Mouse (Mus musculus) G1E (cell line): Measurements from ENCODE around the gene Fam90a1a. TPM values are rescaled to one million over a fixed set of nuclear protein-coding genes. Genes with fewer than 3 reads are reported as not detected.

Experiments used
- ATAC-seq: 2 replicates; pipeline ENCODE4 v1.8.0; 2016; ENCODE audit warnings: mild to moderate bottlenecking; ENCODE audit not compliant: insufficient number of reproducible peaks, poor library complexity, low FRiP score, severe bottlenecking; ENCODE audit errors: extremely low read depth
- DNase-seq: peaks from one replicate; pipeline ENCODE4 v3.0.0; 2012; ENCODE audit warnings: low spot score
- H3K27me3 ChIP-seq: 2 replicates; pipeline ENCODE4 v1.6.1; 2012; ENCODE audit warnings: mild to moderate bottlenecking, low read length, inconsistent platforms; ENCODE audit not compliant: insufficient read depth
- H3K36me3 ChIP-seq: replicated peaks from 2 replicates; pipeline ENCODE3; 2012; ENCODE audit warnings: mild to moderate bottlenecking, inconsistent platforms
- H3K4me1 ChIP-seq: 2 replicates; pipeline ENCODE4 v1.6.1; 2012; ENCODE audit warnings: low read depth, low read length, inconsistent platforms, mixed read lengths; ENCODE audit not compliant: insufficient read depth
- H3K4me3 ChIP-seq: 2 replicates; pipeline ENCODE4 v1.5.1; 2012; ENCODE audit warnings: low read depth, mild to moderate bottlenecking, inconsistent platforms, low read length, moderate library complexity, mixed read lengths
- H3K9me3 ChIP-seq: replicated peaks from 2 replicates; pipeline ENCODE4 v1.6.1; 2012; ENCODE audit warnings: inconsistent platforms
- CTCF ChIP-seq: IDR thresholded peaks from 2 replicates; pipeline ENCODE4 v1.5.1; 2012; ENCODE audit warnings: low read depth, low read length, inconsistent platforms, mixed read lengths
- GATA1 ChIP-seq: IDR thresholded peaks from 2 replicates; pipeline ENCODE4 v1.6.1; 2012; ENCODE audit warnings: borderline replicate concordance, low read length, inconsistent platforms, mixed read lengths
- GATA2 ChIP-seq: IDR thresholded peaks from 2 replicates; pipeline ENCODE4 v1.6.1; 2012; ENCODE audit warnings: low read depth, low read length, inconsistent platforms, borderline replicate concordance
- POLR2AphosphoS5 ChIP-seq: IDR thresholded peaks from 2 replicates; pipeline ENCODE4 v1.6.1; 2012; ENCODE audit warnings: low read depth, low read length, inconsistent platforms; ENCODE audit not compliant: insufficient replicate concordance
- TAL1 ChIP-seq: conservative IDR thresholded peaks from 2 replicates; pipeline ENCODE4 v1.6.1; 2012; ENCODE audit warnings: low read depth, low read length, inconsistent platforms, mixed read lengths
- polyA plus RNA-seq: library from polyadenylated mRNA; stranded (reverse); fragments of >175 nt; gene quantifications from 2 replicates; pipeline ENCODE4 v1.2.3, GENCODE M21; 2012
- total RNA-seq, 2 experiments: library from RNA; stranded (forward) in 1 of 2; stranded (reverse) in 1 of 2; fragments of 200-1000 nt in 1 of 2; fragments of >200 nt in 1 of 2; fragmentation: Nextera tagmentation in 1 of 2; gene quantifications; 2 replicates each; pipeline ENCODE4 v1.2.3; 2014 to 2017

Fam90a1a gene
- total and polyA plus RNA-seq, 3 experiments = not detected

- Histone ChIP-seq H3K36me3 (no peaks in the 10 kb centered on the region), H3K4me1 (no peaks in the 10 kb centered on the region), H3K27me3 (peaks cover 11% of the 10 kb centered on the region), H3K4me3 (no peak within 1 kb of the TSS), H3K9me3 (no peaks in the 10 kb centered on the region)
- DNase-seq (no peak), ATAC-seq (no peak)
- TF ChIP-seq GATA2 (no peak), POLR2AphosphoS5 (no peak), GATA1 (no peak), TAL1 (no peak), CTCF (no peak)
Observed at GRCm38 (mm10) chr8:21946462-21946861, 12.1 kb upstream of the Fam90a1a start, which contains the start of gene Defb13. Gene Defb13, plus strand, starts transcription at chr8:21946762.

GRCm38 (mm10) chr8:21947311-21948017 is 11.1 kb upstream of the Fam90a1a start:
- H3K27me3 ChIP-seq = peaks cover 11% of the 10 kb centered on the region
- no peak for ATAC-seq
- TF ChIP-seq CTCF (no peak), GATA1 (no peak), GATA2 (no peak), POLR2AphosphoS5 (no peak), TAL1 (no peak)

GRCm38 (mm10) chr8:21955321-21955720 is 3.2 kb upstream of the Fam90a1a start:
- no peaks in the 10 kb centered on the region for H3K36me3 ChIP-seq
- TF ChIP-seq CTCF (peak; percentile 77), POLR2AphosphoS5 (no peak)
- DNase-seq (peak; percentile 20), ATAC-seq (no peak)
- H3K4me3 ChIP-seq = no peak overlapping the region
- H3K9me3 ChIP-seq = no peaks in the 10 kb centered on the region
- H3K27me3 ChIP-seq = peaks cover 2% of the 10 kb centered on the region; the same call in 1 of the 2 replicates
- H3K4me1 ChIP-seq = no peaks in the 10 kb centered on the region

More at GRCm38 (mm10) chr8:21947311-21948017, 11.1 kb upstream of the Fam90a1a start:
- Histone ChIP-seq H3K4me3 (no peak overlapping the region), H3K36me3 (no peaks in the 10 kb centered on the region), H3K4me1 (no peaks in the 10 kb centered on the region), H3K9me3 (no peaks in the 10 kb centered on the region)
- DNase-seq = no peak

GRCm38 (mm10) chr8:21956336-21956735 is 2.2 kb upstream of the Fam90a1a start:
- H3K27me3 ChIP-seq = no peaks in the 10 kb centered on the region; the same call in 1 of the 2 replicates
- ATAC-seq = no peak
- TF ChIP-seq POLR2AphosphoS5 (no peak), GATA1 (no peak), GATA2 (no peak), CTCF (no peak), TAL1 (no peak)
- DNase-seq = no peak
- H3K4me1 ChIP-seq = no peaks in the 10 kb centered on the region
- H3K36me3 ChIP-seq = no peaks in the 10 kb centered on the region
- H3K4me3 ChIP-seq = no peak overlapping the region
- no peaks in the 10 kb centered on the region for H3K9me3 ChIP-seq

GRCm38 (mm10) chr8:21966646-21967045 is 8.1 kb downstream of the Fam90a1a start:
- Histone ChIP-seq H3K4me3 (no peak overlapping the region), H3K36me3 (no peaks in the 10 kb centered on the region), H3K4me1 (no peaks in the 10 kb centered on the region), H3K27me3 (peaks cover 5% of the 10 kb centered on the region; the same call in 1 of the 2 replicates), H3K9me3 (no peaks in the 10 kb centered on the region)
- DNase-seq = no peak
- ATAC-seq = no peak
- TF ChIP-seq GATA2 = no peak

GRCm38 (mm10) chr8:21969475-21969874 is 11.0 kb downstream of the Fam90a1a start, which contains the start of gene Ccdc70:
Gene Ccdc70, plus strand, starts transcription at chr8:21969775.
- Histone ChIP-seq H3K4me3 (no peak within 1 kb of the TSS), H3K9me3 (no peaks in the 10 kb centered on the region), H3K27me3 (peaks cover 10% of the 10 kb centered on the region; the same call in 1 of the 2 replicates), H3K36me3 (no peaks in the 10 kb centered on the region), H3K4me1 (no peaks in the 10 kb centered on the region)
- TF ChIP-seq GATA2 = no peak
- no peak for TF ChIP-seq TAL1
- no peak for DNase-seq
- ATAC-seq = no peak
